Mouse (Mus musculus) heart, postnatal 14 days (tissue): Measurements from ENCODE around the gene Atp11c. TPM values are rescaled to one million over a fixed set of nuclear protein-coding genes. Genes with fewer than 3 reads are reported as not detected.

ENCODE experiments used
- DNase-seq, 2 experiments: peaks; one replicate each; pipeline ENCODE4 v3.0.0; 2021 to 2022
- intact Hi-C: fragments of 180-260 bp; cut with DNase I; formaldehyde crosslinking; loops from one replicate; pipeline ENCODE4 v1.15.1; 2025
- long read RNA-seq, 2 experiments: library from polyadenylated mRNA; stranded (forward); transcript quantifications; one replicate each; pipeline ENCODE4 v2.0.0; 2021
- total RNA-seq, 2 experiments: library from RNA; stranded (reverse); gene quantifications; 2 replicates each; pipeline ENCODE4 v1.2.3; 2021

Gene Atp11c
- 10 to 100 TPM in 1 of 2 experiments, 1 to 10 TPM in 1; 9.3 to 10.4 TPM for total RNA-seq
- long read RNA-seq, experiment 1, full-length matches to known transcripts, result 1 of 1 reads
- long read RNA-seq, experiment 1, partial matches to known transcripts, result 0 of 1 reads
- long read RNA-seq, experiment 1, other reads (novel, unspliced or antisense), result 0 of 1 reads
- long read RNA-seq, experiment 2, full-length matches to known transcripts, result 1 of 3 reads
- long read RNA-seq, experiment 2, partial matches to known transcripts, result 2 of 3 reads
- long read RNA-seq, experiment 2, other reads (novel, unspliced or antisense), result 0 of 3 reads

GRCm38 (mm10) chrX:60592598-60592997 lies at the start of gene Atp11c:
Gene Atp11c, minus strand, starts transcription at chrX:60592698.
- DNase-seq, result no peak
- intact Hi-C loops, result no loop called here

- peak in 1 of 2 experiments; percentile 6 for DNase-seq
These were observed 16.7 kb upstream of the Atp11c start for GRCm38 (mm10) chrX:60609202-60609601.

GRCm38 (mm10) chrX:60570539-60570938 lies 22.0 kb downstream of the Atp11c start:
- intact Hi-C loops, result no loop called here
- DNase-seq, result no peak

More at GRCm38 (mm10) chrX:60609202-60609601, 16.7 kb upstream of the Atp11c start:
- intact Hi-C loops, result loop anchor here (5.0 kb wide), 1 partner anchor 112 kb away; no protein-coding TSS in a partner anchor

GRCm38 (mm10) chrX:60569047-60569446 lies 23.5 kb downstream of the Atp11c start:
- intact Hi-C loops, result no loop called here
- DNase-seq, result no peak

GRCm38 (mm10) chrX:60555242-60555641 lies 37.3 kb downstream of the Atp11c start:
- intact Hi-C loops, result no loop called here
- DNase-seq, result no peak

- peak; percentile 39 to 65 for DNase-seq
- intact Hi-C loops, result no loop called here
These were observed 44.8 kb downstream of the Atp11c start for GRCm38 (mm10) chrX:60547444-60548304.

GRCm38 (mm10) chrX:60547098-60547443 lies 45.4 kb downstream of the Atp11c start:
- no peak for DNase-seq
- intact Hi-C loops, result no loop called here

GRCm38 (mm10) chrX:60545906-60546305 lies 46.6 kb downstream of the Atp11c start:
- no peak for DNase-seq
- intact Hi-C loops, result no loop called here

- DNase-seq, result no peak
- intact Hi-C loops, result no loop called here
These were observed 47.1 kb downstream of the Atp11c start for GRCm38 (mm10) chrX:60545444-60545843.

- DNase-seq, result no peak
- intact Hi-C loops, result no loop called here
These were observed 48.4 kb downstream of the Atp11c start for GRCm38 (mm10) chrX:60544098-60544497.

GRCm38 (mm10) chrX:60542901-60543300 lies 49.6 kb downstream of the Atp11c start:
- DNase-seq, result no peak
- intact Hi-C loops, result no loop called here

- no peak for DNase-seq
- intact Hi-C loops, result no loop called here
These were observed 53.3 kb downstream of the Atp11c start, which contains the start of gene Gm7073 for GRCm38 (mm10) chrX:60539149-60539548. Gene Gm7073, minus strand, starts transcription at chrX:60539249.

- DNase-seq, result peak; percentile 6 to 32
- intact Hi-C loops, result loop anchor here (5.0 kb wide), 1 partner anchor 543 kb away; no protein-coding TSS in a partner anchor
These were observed 88.5 kb downstream of the Atp11c start for GRCm38 (mm10) chrX:60503995-60504394.

- intact Hi-C loops, result loop anchor here (5.0 kb wide), 1 partner anchor 110 kb away; no protein-coding TSS in a partner anchor
- DNase-seq, result no peak
These were observed 94.7 kb downstream of the Atp11c start for GRCm38 (mm10) chrX:60497750-60498149.

- no peak for DNase-seq
- intact Hi-C loops, result loop anchor here (5.0 kb wide), 1 partner anchor 112 kb away; no protein-coding TSS in a partner anchor
These were observed 97.2 kb downstream of the Atp11c start for GRCm38 (mm10) chrX:60495308-60495707.

- intact Hi-C loops, result loop anchor here (5.0 kb wide), 1 partner anchor 451 kb away; no protein-coding TSS in a partner anchor
- DNase-seq, result no peak
These were observed 128.7 kb downstream of the Atp11c start for GRCm38 (mm10) chrX:60463786-60464185.

- intact Hi-C loops, result no loop called here
- no peak for DNase-seq
These were observed 177.9 kb downstream of the Atp11c start for GRCm38 (mm10) chrX:60414563-60415111.

GRCm38 (mm10) chrX:60405681-60406080 lies 186.8 kb downstream of the Atp11c start:
- intact Hi-C loops, result loop anchor here (10.0 kb wide), 1 partner anchor 161 kb away; no protein-coding TSS in a partner anchor

GRCm38 (mm10) chrX:60404668-60405044 lies 187.8 kb downstream of the Atp11c start:
- peak; percentile 85 to 88 for DNase-seq
- intact Hi-C loops, result loop anchor here (10.0 kb wide), 1 partner anchor 160 kb away; no protein-coding TSS in a partner anchor

More at GRCm38 (mm10) chrX:60405681-60406080, 186.8 kb downstream of the Atp11c start:
- no peak for DNase-seq
